ENCODE assay signal across 8 mouse cellular contexts in the genomic region with DNA sequence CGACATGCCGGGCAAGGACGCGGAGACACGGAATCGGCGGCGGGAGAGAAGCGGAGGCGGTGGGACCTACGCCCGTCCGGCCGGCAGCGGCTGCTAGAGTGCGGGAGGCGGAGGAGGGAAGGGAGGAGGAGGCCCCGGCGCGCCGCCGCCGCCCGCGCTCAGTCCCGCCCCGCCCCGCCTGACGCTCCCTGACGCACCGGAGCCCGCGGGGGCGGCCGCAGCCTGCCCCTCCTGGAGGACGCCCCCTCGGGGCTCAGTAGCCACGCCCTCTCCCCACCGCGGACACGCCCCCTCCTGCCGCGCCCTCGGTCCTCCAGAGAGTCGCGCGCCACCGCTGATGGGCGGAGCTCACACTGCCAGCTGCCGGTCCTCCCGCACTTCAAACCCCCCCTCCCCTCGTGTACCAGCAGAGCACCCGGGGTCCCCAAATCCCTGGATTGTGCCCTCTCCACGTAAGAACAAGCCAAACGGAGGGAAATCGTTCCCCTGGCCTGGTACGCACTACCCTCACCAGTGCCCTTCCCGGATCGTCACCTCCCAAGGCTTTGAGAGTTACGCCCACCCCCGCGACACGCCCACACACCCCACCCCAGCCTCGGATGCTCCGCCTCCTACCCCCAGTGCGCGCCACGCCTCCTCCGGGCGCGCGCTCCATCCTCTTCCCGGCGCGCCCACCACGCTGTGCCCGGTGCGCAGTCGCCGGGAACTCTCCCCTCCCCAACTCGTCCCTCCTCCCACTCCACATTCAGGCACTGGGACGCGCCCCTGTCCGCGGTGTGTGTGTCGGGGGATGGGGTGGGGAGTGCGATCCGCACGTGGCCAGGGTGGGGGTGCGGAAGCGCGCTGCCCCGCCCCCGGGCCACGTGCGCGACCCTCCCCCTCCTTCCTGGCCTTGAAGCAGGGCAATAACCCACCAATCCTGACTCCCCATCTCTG. TPM values are rescaled to one million over a fixed set of nuclear protein-coding genes. Genes with fewer than 3 reads are reported as not detected.
A peak's percentile ranks its signal among the peaks of the same experiment; 100 is the strongest.
DNase-seq lines count a peak whose midpoint lies in the region; ATAC-seq and TF ChIP-seq lines count a peak whose summit lies in the region.

A gene (minus strand): TSS at position 127 of the 936 bp plus-strand sequence.

- DNase-seq in 3134 (ENCODE audit: extremely low read depth, insufficient read length, low spot score) = peak; percentile 97
- DNase-seq in adrenal gland, postnatal 36 days = peak; percentile 100
- peak; percentile 99 for DNase-seq in heart, adult 2 months
- DNase-seq in kidney, adult 8-10 months = peak; percentile 97 to 98
- peak; percentile 99 for DNase-seq in spleen, postnatal 10 days (ENCODE audit: low spot score in 2 of 2)

- H3K27me3 ChIP-seq in embryonic facial prominence, embryonic 13.5 days = no peaks in the 10 kb centered on the region
- no peaks in the 10 kb centered on the region for H3K27me3 ChIP-seq in heart, adult 2 months (ENCODE audit: control insufficient read depth, insufficient read depth, low read length)
- no peaks in the 10 kb centered on the region for H3K27me3 ChIP-seq in limb, embryonic 13.5 days
- H3K27me3 ChIP-seq in midbrain, embryonic 16.5 days (ENCODE audit: control insufficient read depth, insufficient read depth, low read depth, low read length) = no peaks in the 10 kb centered on the region

- intact Hi-C loops in heart, adult 2 months (cut with DNase I) = loop anchor here (2.0 kb wide), 3 partner anchors 25 to 81 kb away; a partner anchor contains a TSS

- peak within 1 kb of the TSS; percentile 86 for H3K9ac ChIP-seq in embryonic facial prominence, embryonic 13.5 days
- peak within 1 kb of the TSS; percentile 98 for H3K9ac ChIP-seq in heart, adult 2 months (ENCODE audit: low read depth, low read length)
- H3K9ac ChIP-seq in limb, embryonic 13.5 days = peak within 1 kb of the TSS; percentile 89
- H3K9ac ChIP-seq in midbrain, embryonic 16.5 days (ENCODE audit: low read depth, low read length) = peak within 1 kb of the TSS; percentile 87

- peak; percentile 89 for TF ChIP-seq POLR2A in heart, adult 2 months (IDR thresholded peaks at IDR 0.05; ENCODE audit: insufficient read depth, low read depth, low read length)

- peak; percentile 82 for ATAC-seq in embryonic facial prominence, embryonic 13.5 days (ENCODE audit: insufficient number of reproducible peaks, insufficient read depth, low FRiP score, low TSS enrichment, low read depth)
- ATAC-seq in limb, embryonic 13.5 days (ENCODE audit: low FRiP score, low read depth) = peak; percentile 87
- ATAC-seq in midbrain, embryonic 16.5 days = peak; percentile 71

- TF ChIP-seq CTCF in heart, adult 2 months (IDR thresholded peaks at IDR 0.05) = no peak

- peak within 1 kb of the TSS; percentile 88 for H3K4me2 ChIP-seq in embryonic facial prominence, embryonic 13.5 days
- peak within 1 kb of the TSS; percentile 91 for H3K4me2 ChIP-seq in limb, embryonic 13.5 days (replicated peaks)
- peak within 1 kb of the TSS; percentile 88 for H3K4me2 ChIP-seq in midbrain, embryonic 16.5 days (ENCODE audit: low read length)

- H3K79me2 ChIP-seq in heart, adult 2 months (replicated peaks; ENCODE audit: control insufficient read depth, insufficient read depth, low read length) = peaks cover 2% of the 10 kb centered on the region; the same call in 1 of the 2 replicates

- under 1% methylated on average over 94 of the region's 97 CpGs for WGBS in embryonic facial prominence, embryonic 13.5 days
- under 1% methylated on average over 87 of the region's 97 CpGs for WGBS in heart, adult 2 months
- under 1% methylated on average over 60 of the region's 97 CpGs for WGBS in limb, embryonic 13.5 days
- WGBS in midbrain, embryonic 16.5 days = 0% methylated on average over 45 of the region's 97 CpGs

- peaks cover 50% of the 10 kb centered on the region for H3K4me1 ChIP-seq in embryonic facial prominence, embryonic 13.5 days
- H3K4me1 ChIP-seq in heart, adult 2 months (ENCODE audit: control insufficient read depth, insufficient read depth, low read length) = peaks cover 6% of the 10 kb centered on the region
- H3K4me1 ChIP-seq in limb, embryonic 13.5 days = peaks cover 47% of the 10 kb centered on the region
- H3K4me1 ChIP-seq in midbrain, embryonic 16.5 days (ENCODE audit: control insufficient read depth, insufficient read depth, low read length) = peaks cover 22% of the 10 kb centered on the region

- TF ChIP-seq EP300 in heart, adult 2 months (IDR thresholded peaks at IDR 0.05; ENCODE audit: insufficient read depth, low read depth, low read length) = peak; percentile 57; the same call in 1 of the 2 replicates

- H3K9me3 ChIP-seq in embryonic facial prominence, embryonic 13.5 days = no peaks in the 10 kb centered on the region
- H3K9me3 ChIP-seq in limb, embryonic 13.5 days = no peaks in the 10 kb centered on the region
- H3K9me3 ChIP-seq in midbrain, embryonic 16.5 days (replicated peaks; ENCODE audit: control insufficient read depth, low read length, poor library complexity, severe bottlenecking) = no peaks in the 10 kb centered on the region

- H3K36me3 ChIP-seq in embryonic facial prominence, embryonic 13.5 days = peaks cover 2% of the 10 kb centered on the region; the same call in 1 of the 2 replicates
- no peaks in the 10 kb centered on the region for H3K36me3 ChIP-seq in heart, adult 2 months (ENCODE audit: control insufficient read depth, insufficient read depth, low read length)
- H3K36me3 ChIP-seq in limb, embryonic 13.5 days = peaks cover 13% of the 10 kb centered on the region
- H3K36me3 ChIP-seq in midbrain, embryonic 16.5 days (ENCODE audit: control insufficient read depth, insufficient read depth, low read length) = no peaks in the 10 kb centered on the region

- peak within 1 kb of the TSS; percentile 95 for H3K27ac ChIP-seq in embryonic facial prominence, embryonic 13.5 days
- peak within 1 kb of the TSS; percentile 89 for H3K27ac ChIP-seq in heart, adult 2 months
- H3K27ac ChIP-seq in limb, embryonic 13.5 days = peak within 1 kb of the TSS; percentile 89
- peak within 1 kb of the TSS; percentile 86 for H3K27ac ChIP-seq in midbrain, embryonic 16.5 days (ENCODE audit: low read length)

- H3K4me3 ChIP-seq in embryonic facial prominence, embryonic 13.5 days = peak within 1 kb of the TSS; percentile 89
- peak within 1 kb of the TSS; percentile 84 for H3K4me3 ChIP-seq in heart, adult 2 months
- peak within 1 kb of the TSS; percentile 83 for H3K4me3 ChIP-seq in limb, embryonic 13.5 days
- H3K4me3 ChIP-seq in midbrain, embryonic 16.5 days (ENCODE audit: low read depth, low read length) = peak within 1 kb of the TSS; percentile 83

RNA-seq across cellular contexts. Expression of the gene that starts here (rescaled TPM):
- total RNA-seq in adrenal gland, postnatal 36 days (2021) = 10 to 100 TPM; 13.6 to 14.1 TPM
- 9.5 and 12.0 TPM in 2 replicates for polyA plus RNA-seq in embryonic facial prominence, embryonic 13.5 days (2015; fragmentation: Nextera tagmentation; extraction: Ambion mirVana)
- 1 to 10 TPM; 4.0 to 4.4 TPM for total RNA-seq in heart, adult 2 months (2021)
- polyA plus RNA-seq in heart, adult 2 months (2012; rRNA removed) = 3.6 and 5.5 TPM in 2 replicates
- polyA plus RNA-seq in limb, embryonic 13.5 days (2015; fragmentation: Nextera tagmentation; extraction: Ambion mirVana) = 9.3 and 10.0 TPM in 2 replicates
- polyA plus RNA-seq in midbrain, embryonic 16.5 days (2015; fragmentation: Nextera tagmentation; extraction: Ambion mirVana) = 4.9 and 5.5 TPM in 2 replicates

Comparison
In these comparisons a context has a peak if more than half of its experiments do, and no peak if none do; other contexts are left out.
1. Peak in every context shown above with its lines: DNase-seq, ATAC-seq, H3K4me3 ChIP-seq and H3K27ac ChIP-seq.